Mouse (Mus musculus): ENCODE measurements around the gene Ankib1. TPM values are rescaled to one million over a fixed set of nuclear protein-coding genes. Genes with fewer than 3 reads are reported as not detected.
A peak's percentile ranks its signal among the peaks of the same experiment; 100 is the strongest.

Ankib1 gene
- total and polyA plus RNA-seq, 3 experiments, result 14.5 to 19.5 TPM; not detected in 1

GRCm38 (mm10) chr5:3688298-3688697 is 114.4 kb downstream of the Ankib1 start:
- no peak overlapping the region for H3K9ac ChIP-seq (ENCODE audit: control insufficient read depth, low read depth, low read length, poor library complexity, severe bottlenecking)
- TF ChIP-seq E2F4 (IDR thresholded peaks at IDR 0.05; ENCODE audit: borderline replicate concordance, low read depth, low read length) (no peak), USF2 (IDR thresholded peaks at IDR 0.05; ENCODE audit: borderline replicate concordance in 1 of 2, insufficient read depth in 1 of 2, low read depth in 1 of 2, low read length in 2 of 2) (no peak), NELFE (IDR thresholded peaks at IDR 0.05; ENCODE audit: low read depth, low read length) (no peak), CTCF (IDR thresholded peaks at IDR 0.05 in 2 of 3, conservative IDR thresholded peaks at IDR 0.05 in 1 of 3; ENCODE audit: control insufficient read depth in 1 of 3, insufficient read depth in 1 of 3, low read depth in 2 of 3, low read length in 3 of 3, poor library complexity in 1 of 3, severe bottlenecking in 1 of 3) (no peak), CHD2 (IDR thresholded peaks at IDR 0.05; ENCODE audit: low read length) (no peak), ETS1 (IDR thresholded peaks at IDR 0.05; ENCODE audit: low read depth, low read length) (no peak), SMC3 (IDR thresholded peaks at IDR 0.05; ENCODE audit: low read depth, low read length) (no peak), TAL1 (IDR thresholded peaks at IDR 0.05; ENCODE audit: low read length) (no peak), EP300 (IDR thresholded peaks at IDR 0.05; ENCODE audit: low read depth in 1 of 2, low read length in 2 of 2) (no peak), HCFC1 (IDR thresholded peaks at IDR 0.05; ENCODE audit: low read depth, low read length) (no peak), MYB (IDR thresholded peaks at IDR 0.05; ENCODE audit: low read depth, low read length) (no peak), POLR2AphosphoS5 (IDR thresholded peaks at IDR 0.05; ENCODE audit: borderline replicate concordance, low read depth, low read length) (no peak), POLR2A (IDR thresholded peaks at IDR 0.05; ENCODE audit: control insufficient read depth in 1 of 2, insufficient read depth in 1 of 2, low read depth in 1 of 2, low read length in 2 of 2, poor library complexity in 1 of 2) (no peak), GABPA (IDR thresholded peaks at IDR 0.05; ENCODE audit: low read depth, low read length) (no peak), TBP (IDR thresholded peaks at IDR 0.05; ENCODE audit: low read depth, low read length) (no peak), JUND (IDR thresholded peaks at IDR 0.05; ENCODE audit: low read depth, low read length) (no peak), NRF1 (IDR thresholded peaks at IDR 0.05; ENCODE audit: insufficient read depth, low read depth, low read length, poor library complexity, severe bottlenecking) (no peak), TCF12 (IDR thresholded peaks at IDR 0.05; ENCODE audit: low read depth, low read length) (no peak), KAT2A (conservative IDR thresholded peaks at IDR 0.05; ENCODE audit: low read depth, low read length) (no peak)
- DNase-seq (ENCODE audit: low read depth, low spot score), result no peak
- no peaks in the 10 kb centered on the region for H3K9me3 ChIP-seq (replicated peaks; ENCODE audit: insufficient read depth, low read length)
- H3K27me3 ChIP-seq (ENCODE audit: control insufficient read depth in 1 of 2, insufficient read depth in 2 of 2, low read length in 2 of 2), result no peaks in the 10 kb centered on the region
- H3K4me3 ChIP-seq (ENCODE audit: control insufficient read depth in 1 of 2, insufficient read depth in 1 of 2, low read depth in 2 of 2, low read length in 2 of 2), result no peak overlapping the region
- no peaks in the 10 kb centered on the region for H3K4me1 ChIP-seq (ENCODE audit: control insufficient read depth in 1 of 2, insufficient read depth in 2 of 2, low read length in 2 of 2)
- H3K27ac ChIP-seq (ENCODE audit: control insufficient read depth, low read depth, low read length), result no peak overlapping the region
- peaks cover 0 to 13% of the 10 kb centered on the region in 2 experiments; a peak in 2 of 4 replicates for H3K36me3 ChIP-seq (ENCODE audit: control insufficient read depth in 1 of 2, insufficient read depth in 2 of 2, low read length in 2 of 2)
- no peaks in the 10 kb centered on the region for H3K79me2 ChIP-seq (ENCODE audit: control insufficient read depth, insufficient read depth, low read length, poor library complexity)

GRCm38 (mm10) chr5:3669938-3670554 is 132.7 kb downstream of the Ankib1 start:
- peaks cover 9 to 20% of the 10 kb centered on the region in 2 experiments for H3K4me1 ChIP-seq (ENCODE audit: control insufficient read depth in 1 of 2, insufficient read depth in 2 of 2, low read length in 2 of 2)
- peaks cover 0 to 16% of the 10 kb centered on the region in 2 experiments; a peak in 2 of 4 replicates for H3K36me3 ChIP-seq (ENCODE audit: control insufficient read depth in 1 of 2, insufficient read depth in 2 of 2, low read length in 2 of 2)
- DNase-seq (ENCODE audit: low read depth, low spot score), result peak; percentile 76
- peak overlapping the region; percentile 43 for H3K27ac ChIP-seq (ENCODE audit: control insufficient read depth, low read depth, low read length)
- H3K27me3 ChIP-seq (ENCODE audit: control insufficient read depth in 1 of 2, insufficient read depth in 2 of 2, low read length in 2 of 2), result no peaks in the 10 kb centered on the region
- H3K9me3 ChIP-seq (replicated peaks; ENCODE audit: insufficient read depth, low read length), result no peaks in the 10 kb centered on the region
- no peak overlapping the region for H3K9ac ChIP-seq (ENCODE audit: control insufficient read depth, low read depth, low read length, poor library complexity, severe bottlenecking)
- H3K4me3 ChIP-seq (ENCODE audit: control insufficient read depth in 1 of 2, insufficient read depth in 1 of 2, low read depth in 2 of 2, low read length in 2 of 2), result no peak overlapping the region
- no peaks in the 10 kb centered on the region for H3K79me2 ChIP-seq (ENCODE audit: control insufficient read depth, insufficient read depth, low read length, poor library complexity)
- peak; percentile 44; the same call in 1 of the 2 replicates for TF ChIP-seq ELF1 (IDR thresholded peaks at IDR 0.05; ENCODE audit: low read depth, low read length)
- 0 out of 2 replicates have a peak, but pooled peaks have one; percentile 35 for TF ChIP-seq MAZ (IDR thresholded peaks at IDR 0.05; ENCODE audit: low read depth, low read length)
- 0 out of 2 replicates have a peak, but pooled peaks have one; percentile 6 for TF ChIP-seq ZC3H11A (IDR thresholded peaks at IDR 0.05; ENCODE audit: low read depth, low read length)
- TF ChIP-seq EP300 (IDR thresholded peaks at IDR 0.05; ENCODE audit: low read depth in 1 of 2, low read length in 2 of 2), result peak; percentile 65 to 66
- TF ChIP-seq ETS1 (IDR thresholded peaks at IDR 0.05; ENCODE audit: low read depth, low read length), result peak; percentile 32; the same call in 1 of the 2 replicates
- no peak for TF ChIP-seq POLR2AphosphoS2 (IDR thresholded peaks at IDR 0.05; ENCODE audit: low read length)
- TF ChIP-seq GATA1 (IDR thresholded peaks at IDR 0.05; ENCODE audit: low read depth, low read length), result peak; percentile 41
- TF ChIP-seq TCF12 (IDR thresholded peaks at IDR 0.05; ENCODE audit: low read depth, low read length), result peak; percentile 71
- 0 out of 2 replicates have a peak, but pooled peaks have one; percentile 28 for TF ChIP-seq RCOR1 (IDR thresholded peaks at IDR 0.05; ENCODE audit: low read depth, low read length)
- 0 out of 2 replicates have a peak, but pooled peaks have one; percentile 32 for TF ChIP-seq SIN3A (IDR thresholded peaks at IDR 0.05; ENCODE audit: low read length)
- TF ChIP-seq TAL1 (IDR thresholded peaks at IDR 0.05; ENCODE audit: low read length), result peak; percentile 92
- TF ChIP-seq ZNF384 (IDR thresholded peaks at IDR 0.05; ENCODE audit: low read depth, low read length), result no peak
- 0 out of 2 replicates have a peak, but pooled peaks have one; percentile 30 for TF ChIP-seq MXI1 (IDR thresholded peaks at IDR 0.05; ENCODE audit: low read depth, low read length)
- no peak for TF ChIP-seq USF1 (IDR thresholded peaks at IDR 0.05; ENCODE audit: low read depth, low read length)
